31 mouse cellular contexts compared by ENCODE assay signal in the genomic region with DNA sequence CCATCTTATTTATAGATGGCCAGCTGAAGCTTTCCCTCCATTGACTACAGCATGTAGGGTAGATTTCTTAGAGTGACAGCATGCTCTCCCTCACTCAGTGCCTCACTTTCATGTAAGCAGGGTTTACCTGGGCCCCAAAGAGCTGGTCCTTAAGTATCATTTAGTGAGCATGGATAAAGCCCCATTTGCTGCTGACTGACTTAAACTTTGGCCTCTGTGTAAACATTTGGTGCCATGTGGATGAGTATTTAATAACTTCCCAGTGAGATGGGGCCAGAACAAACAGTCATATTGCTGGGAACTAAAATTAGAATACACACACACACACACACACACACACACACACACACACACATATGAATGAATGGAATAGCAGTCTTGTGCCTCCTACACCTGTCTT.
"Had no signal": no experiment of that assay in that cellular context is flagged by ENCODE, and none has a peak within 500 bp of the region (broad histone marks: within the 10 kb centered on the region; RNA-seq: fewer than 3 reads in every experiment).

No protein-coding gene starts in this region.

- H3K4me2 ChIP-seq: heart, embryonic 11.5 days; heart, embryonic 12.5 days; heart, embryonic 13.5 days; heart, embryonic 15.5 days; hindbrain, embryonic 12.5 days; hindbrain, embryonic 13.5 days; hindbrain, embryonic 14.5 days; hindbrain, embryonic 15.5 days; kidney, embryonic 15.5 days had no signal

- H3K4me1 ChIP-seq: heart, embryonic 10.5 days; heart, embryonic 12.5 days; heart, embryonic 13.5 days; heart, embryonic 15.5 days; hindbrain, embryonic 12.5 days; hindbrain, embryonic 13.5 days; hindbrain, embryonic 15.5 days; kidney, embryonic 15.5 days had no signal

- DNase-seq: heart, postnatal 14 days; heart, postnatal 36 days; heart, postnatal 4 days; kidney, adult 11 months; kidney, adult 18-20 months; kidney, adult 2 months; kidney, adult 8-10 months; kidney, adult 9 months; kidney, postnatal 10 days; kidney, postnatal 14 days; kidney, postnatal 25 days; kidney, postnatal 36 days; kidney, postnatal 4 days; layer of hippocampus, adult 9-11 months; layer of hippocampus, postnatal 36 days had no signal

- H3K27ac ChIP-seq: heart, embryonic 10.5 days; heart, embryonic 13.5 days; heart, embryonic 15.5 days; hindbrain, embryonic 12.5 days; hindbrain, embryonic 13.5 days; hindbrain, embryonic 14.5 days; hindbrain, embryonic 15.5 days; hindbrain, postnatal 0 days; kidney, embryonic 15.5 days; kidney, postnatal 0 days; layer of hippocampus, adult 2 months; left cerebral cortex, adult 2 months had no signal

- ATAC-seq: hindbrain, embryonic 16.5 days; hindbrain, postnatal 0 days; inflammation-experienced regulatory T-cells, adult 6 months had no signal

- H3K9ac ChIP-seq: heart, embryonic 12.5 days; heart, embryonic 13.5 days; heart, embryonic 15.5 days; hindbrain, embryonic 12.5 days; hindbrain, embryonic 13.5 days; hindbrain, embryonic 14.5 days; hindbrain, embryonic 15.5 days; kidney, embryonic 15.5 days had no signal

- H3K4me3 ChIP-seq: heart, embryonic 10.5 days; heart, embryonic 12.5 days; heart, embryonic 13.5 days; heart, embryonic 15.5 days; hindbrain, embryonic 12.5 days; hindbrain, embryonic 13.5 days; hindbrain, embryonic 15.5 days; kidney, embryonic 15.5 days; layer of hippocampus, adult 2 months; left cerebral cortex, adult 2 months had no signal

- H3K27me3 ChIP-seq: heart, embryonic 12.5 days; heart, embryonic 13.5 days; heart, embryonic 15.5 days; hindbrain, embryonic 12.5 days; hindbrain, embryonic 13.5 days; hindbrain, embryonic 15.5 days; kidney, embryonic 15.5 days had no signal

- H3K9me3 ChIP-seq: heart, embryonic 10.5 days; heart, embryonic 12.5 days; heart, embryonic 13.5 days; heart, embryonic 15.5 days; hindbrain, embryonic 12.5 days; hindbrain, embryonic 13.5 days; hindbrain, embryonic 15.5 days; kidney, embryonic 15.5 days had no signal

- H3K36me3 ChIP-seq: heart, embryonic 10.5 days; heart, embryonic 12.5 days; heart, embryonic 13.5 days; heart, embryonic 15.5 days; hindbrain, embryonic 12.5 days; hindbrain, embryonic 13.5 days; hindbrain, embryonic 15.5 days; kidney, embryonic 15.5 days had no signal
